Mouse (Mus musculus) ES-Bruce4 (cell line): ENCODE results near the gene Ecm2.

ENCODE experiments used
- CTCF ChIP-seq: IDR thresholded peaks from one replicate; pipeline ENCODE4 v1.8.1; 2011; ENCODE audit warnings: low read depth, low read length
- EP300 ChIP-seq: IDR thresholded peaks from 2 replicates; pipeline ENCODE4 v1.6.1; 2011; ENCODE audit warnings: low read depth, low read length; ENCODE audit not compliant: insufficient read depth
- POLR2A ChIP-seq: IDR thresholded peaks from one replicate; pipeline ENCODE4 v1.8.1; 2011; ENCODE audit warnings: low read length; ENCODE audit not compliant: insufficient read depth

- TF ChIP-seq POLR2A (no peak), CTCF (no peak), EP300 (no peak)
Measured at GRCm38 (mm10) chr13:49470806-49471205, 33.8 kb upstream of the Ecm2 start.
